Mouse (Mus musculus): ENCODE measurements around the gene Ahdc1. TPM values are rescaled to one million over a fixed set of nuclear protein-coding genes. Genes with fewer than 3 reads are reported as not detected.

Ahdc1 gene
- 27.0 TPM for polyA plus RNA-seq (2014; fragmentation: Illumina TruSeq; extraction: RNeasy Lipid Tissue Mini Kit (QIAGEN cat#74804); ENCODE audit: low read depth, low replicate concordance)

GRCm38 (mm10) chr4:133011028-133011820 is at the start of gene Ahdc1:
Gene Ahdc1, plus strand, starts transcription at chr4:133011260.

GRCm38 (mm10) chr4:132973814-132974398 is 37.2 kb upstream of the Ahdc1 start, which contains the start of gene Fgr:
Gene Fgr, plus strand, starts transcription at chr4:132974095.

Other genes with a start within 250 kb of the Ahdc1 start
- gene Rpa2, start 242.9 kb upstream of the Ahdc1 start, polyA plus RNA-seq (2014; fragmentation: Illumina TruSeq; extraction: RNeasy Lipid Tissue Mini Kit (QIAGEN cat#74804); ENCODE audit: low read depth, low replicate concordance), result 18.4 TPM
- 7.7 TPM for gene Themis2, start 214.9 kb upstream of the Ahdc1 start, polyA plus RNA-seq (2014; fragmentation: Illumina TruSeq; extraction: RNeasy Lipid Tissue Mini Kit (QIAGEN cat#74804); ENCODE audit: low read depth, low replicate concordance)
- gene Ppp1r8, start 168.1 kb upstream of the Ahdc1 start, polyA plus RNA-seq (2014; fragmentation: Illumina TruSeq; extraction: RNeasy Lipid Tissue Mini Kit (QIAGEN cat#74804); ENCODE audit: low read depth, low replicate concordance), result 24.2 TPM
- 56.9 TPM for gene Stx12, start 126.8 kb upstream of the Ahdc1 start, polyA plus RNA-seq (2014; fragmentation: Illumina TruSeq; extraction: RNeasy Lipid Tissue Mini Kit (QIAGEN cat#74804); ENCODE audit: low read depth, low replicate concordance)
- 26.7 TPM for gene Fam76a, start 88.7 kb upstream of the Ahdc1 start, polyA plus RNA-seq (2014; fragmentation: Illumina TruSeq; extraction: RNeasy Lipid Tissue Mini Kit (QIAGEN cat#74804); ENCODE audit: low read depth, low replicate concordance)
- gene Fgr, start 37.2 kb upstream of the Ahdc1 start, polyA plus RNA-seq (2014; fragmentation: Illumina TruSeq; extraction: RNeasy Lipid Tissue Mini Kit (QIAGEN cat#74804); ENCODE audit: low read depth, low replicate concordance), result 2.7 TPM
- 42.6 TPM for gene Wasf2, start 119.2 kb downstream of the Ahdc1 start, polyA plus RNA-seq (2014; fragmentation: Illumina TruSeq; extraction: RNeasy Lipid Tissue Mini Kit (QIAGEN cat#74804); ENCODE audit: low read depth, low replicate concordance)
- 6.5 TPM for gene Cd164l2, start 200.9 kb downstream of the Ahdc1 start, polyA plus RNA-seq (2014; fragmentation: Illumina TruSeq; extraction: RNeasy Lipid Tissue Mini Kit (QIAGEN cat#74804); ENCODE audit: low read depth, low replicate concordance)
- not detected for gene Gpr3, start 201.3 kb downstream of the Ahdc1 start, polyA plus RNA-seq (2014; fragmentation: Illumina TruSeq; extraction: RNeasy Lipid Tissue Mini Kit (QIAGEN cat#74804); ENCODE audit: low read depth, low replicate concordance)
- 35.1 TPM for gene Map3k6, start 229.6 kb downstream of the Ahdc1 start, polyA plus RNA-seq (2014; fragmentation: Illumina TruSeq; extraction: RNeasy Lipid Tissue Mini Kit (QIAGEN cat#74804); ENCODE audit: low read depth, low replicate concordance)

Measured in adipose tissue, adult 10 weeks (tissue).